Mouse (Mus musculus) T-helper 17 cell (primary cell): ENCODE measurements around the gene Cyp17a1.

ENCODE experiments used
- in situ Hi-C, 2 experiments: fragments of 300-600 bp; cut with MboI, MseI; formaldehyde crosslinking; loops; 1 replicate in 1 of 2; 2 replicates in 1 of 2; pipeline ENCODE4 v1.15.1; 2025; ENCODE audit warnings: high pct_unique_total_duplicates in 2 of 2

Cyp17a1 gene

GRCm38 (mm10) chr19:46672766-46673418 is at the start of gene Cyp17a1:
Cyp17a1 (minus strand) TSS chr19:46673172.
- in situ Hi-C loops, result loop anchor here in 1 of 2 experiments (5.0 kb wide), 1 partner anchor 59 kb away; no protein-coding TSS in a partner anchor

- in situ Hi-C loops, result no loop called here
These were observed 45.2 kb upstream of the Cyp17a1 start for GRCm38 (mm10) chr19:46718150-46718549.

- in situ Hi-C loops, result no loop called here
These were observed 42.0 kb upstream of the Cyp17a1 start for GRCm38 (mm10) chr19:46715016-46715415.

GRCm38 (mm10) chr19:46714234-46714633 is 41.3 kb upstream of the Cyp17a1 start:
- in situ Hi-C loops, result no loop called here

GRCm38 (mm10) chr19:46710614-46711013 is 37.6 kb upstream of the Cyp17a1 start:
- in situ Hi-C loops, result no loop called here

GRCm38 (mm10) chr19:46707296-46708151 is 34.6 kb upstream of the Cyp17a1 start, which contains the start of gene As3mt:
As3mt (plus strand) TSS chr19:46707458.
- in situ Hi-C loops, result no loop called here

GRCm38 (mm10) chr19:46706540-46707295 is 33.7 kb upstream of the Cyp17a1 start:
- in situ Hi-C loops, result no loop called here

DNA sequence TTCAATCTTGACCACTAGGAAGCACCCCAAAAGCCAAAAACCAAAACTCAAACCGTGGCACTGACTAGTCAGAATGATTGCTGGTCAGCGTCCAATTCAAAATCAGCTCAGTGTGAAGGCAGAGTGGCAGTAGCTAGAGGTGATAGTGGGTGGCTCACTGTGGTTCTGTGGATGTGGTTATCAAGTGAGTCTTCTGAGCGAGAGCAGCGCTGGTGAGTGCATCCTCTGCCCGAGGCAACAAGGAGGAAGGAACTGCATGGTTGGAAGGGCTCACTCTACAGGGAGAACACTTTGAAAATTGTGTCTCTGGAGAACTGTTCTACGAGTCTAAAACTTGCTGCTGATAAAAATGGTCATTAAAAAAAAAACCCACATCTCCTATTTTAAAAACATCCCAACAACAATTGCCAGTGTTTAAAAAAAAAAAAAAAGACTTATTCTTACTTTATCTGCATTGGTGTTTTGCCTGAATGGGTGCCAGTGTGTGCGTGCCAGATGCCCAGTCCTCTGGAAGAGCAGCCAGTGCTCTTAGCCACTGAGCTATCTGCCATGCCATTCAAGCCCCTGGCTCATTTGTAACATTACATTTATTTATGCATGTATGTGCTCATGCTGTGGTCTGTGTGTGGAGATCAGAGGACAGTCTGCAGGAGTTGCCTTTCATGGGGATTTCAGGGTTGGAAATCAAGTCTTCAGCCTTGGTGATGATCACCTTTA is 33.0 kb upstream of the Cyp17a1 start:
- in situ Hi-C loops, result no loop called here

DNA sequence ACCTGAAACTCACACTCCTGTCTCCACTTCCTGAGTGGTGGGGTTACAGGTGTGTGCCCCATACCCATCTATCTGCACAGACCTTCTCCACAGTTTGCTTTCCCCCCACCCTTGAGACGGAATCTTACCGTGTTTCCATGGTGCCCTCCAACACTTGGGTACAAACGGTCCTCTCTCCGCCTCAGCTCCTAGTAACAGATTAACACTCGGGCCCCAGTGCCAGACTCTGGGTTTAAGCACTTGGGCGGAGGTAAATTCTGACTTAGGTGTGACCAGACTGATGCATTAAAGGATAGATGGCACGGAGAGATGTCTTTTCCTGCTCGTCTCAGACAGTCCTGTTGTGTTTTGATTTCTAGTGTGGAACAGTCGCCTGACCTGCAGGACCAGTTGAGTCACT is 28.2 kb upstream of the Cyp17a1 start:
- in situ Hi-C loops, result no loop called here

DNA sequence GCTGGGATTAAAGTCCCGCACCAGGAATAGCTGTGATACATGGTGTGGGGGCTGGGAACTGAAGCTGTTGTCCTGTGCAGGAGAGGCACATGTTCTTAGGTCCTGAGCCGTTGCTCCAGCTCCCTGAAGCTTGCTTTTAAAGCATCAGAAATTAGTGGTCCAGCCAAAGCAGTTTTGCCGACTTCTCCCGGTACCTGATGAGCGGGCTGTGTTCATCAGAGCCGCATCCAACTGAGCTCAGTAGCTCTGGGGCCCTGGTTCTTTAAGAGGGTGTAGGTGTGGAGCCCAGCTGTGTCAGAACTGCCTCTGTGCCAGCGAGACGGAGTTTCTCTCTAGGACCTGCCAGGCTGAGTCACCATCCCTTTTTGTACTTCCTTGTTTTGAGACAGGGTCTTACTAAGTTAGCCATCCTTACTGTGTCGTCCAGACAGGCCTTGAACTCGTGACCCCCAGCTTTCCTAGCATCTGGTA is 26.1 kb upstream of the Cyp17a1 start:
- in situ Hi-C loops, result no loop called here

DNA sequence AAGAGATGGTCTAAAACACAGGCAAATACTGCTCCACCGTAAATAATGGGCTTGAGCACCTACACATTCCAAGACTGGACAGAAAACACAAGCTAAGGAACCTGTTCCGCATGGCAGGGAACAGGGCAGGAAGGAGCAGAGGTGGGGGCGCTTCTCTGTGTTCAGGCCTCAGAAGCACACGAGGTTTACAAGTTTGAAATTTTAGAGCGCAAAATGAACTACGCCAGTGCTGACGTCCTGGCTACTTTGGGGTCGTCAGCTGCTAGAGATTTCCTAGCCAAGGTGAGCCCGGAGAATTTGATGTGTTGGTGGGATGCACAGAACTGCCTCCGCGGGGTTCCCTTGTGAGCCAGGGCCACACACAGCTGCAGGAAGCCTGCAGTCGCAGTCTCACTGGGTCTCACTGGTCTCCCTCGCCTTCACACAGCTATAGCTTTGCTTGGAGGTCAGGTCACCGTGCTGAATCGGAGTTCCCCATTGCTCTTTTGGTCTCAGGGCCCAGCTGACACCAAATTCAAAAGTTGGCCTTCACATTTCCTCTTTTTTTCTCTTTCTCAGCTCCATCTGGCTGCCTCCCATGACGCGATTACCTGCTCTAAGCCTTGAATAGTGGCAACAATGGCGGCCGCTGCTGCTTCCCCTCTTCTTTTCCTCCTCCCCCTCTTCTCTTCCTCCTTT is 25.0 kb upstream of the Cyp17a1 start:
- in situ Hi-C loops, result no loop called here

DNA sequence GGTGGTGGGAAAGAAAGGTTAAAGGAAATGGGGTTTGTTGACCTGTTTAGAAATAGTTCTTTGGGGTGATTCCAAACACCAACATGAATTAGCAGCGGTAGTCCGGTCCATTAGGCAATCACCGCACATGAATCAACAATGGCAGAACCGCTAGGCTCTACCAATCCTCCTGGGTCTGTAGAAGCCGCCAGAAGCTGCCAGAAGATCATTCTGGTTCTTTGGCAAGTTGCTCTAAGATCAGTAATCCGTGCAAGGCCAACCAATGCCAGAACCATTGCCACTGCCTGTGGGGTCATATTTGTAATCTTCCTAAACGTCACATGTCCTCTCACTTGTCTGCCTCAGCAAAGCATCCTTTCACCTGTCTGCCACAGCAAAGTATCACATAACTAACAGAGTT is 24.0 kb upstream of the Cyp17a1 start:
- in situ Hi-C loops, result no loop called here

- in situ Hi-C loops, result no loop called here
These were observed 23.5 kb upstream of the Cyp17a1 start for GRCm38 (mm10) chr19:46696482-46696881.

GRCm38 (mm10) chr19:46693146-46693545 is 20.2 kb upstream of the Cyp17a1 start:
- in situ Hi-C loops, result no loop called here

- in situ Hi-C loops, result no loop called here
These were observed 18.1 kb upstream of the Cyp17a1 start for GRCm38 (mm10) chr19:46691078-46691477.

DNA sequence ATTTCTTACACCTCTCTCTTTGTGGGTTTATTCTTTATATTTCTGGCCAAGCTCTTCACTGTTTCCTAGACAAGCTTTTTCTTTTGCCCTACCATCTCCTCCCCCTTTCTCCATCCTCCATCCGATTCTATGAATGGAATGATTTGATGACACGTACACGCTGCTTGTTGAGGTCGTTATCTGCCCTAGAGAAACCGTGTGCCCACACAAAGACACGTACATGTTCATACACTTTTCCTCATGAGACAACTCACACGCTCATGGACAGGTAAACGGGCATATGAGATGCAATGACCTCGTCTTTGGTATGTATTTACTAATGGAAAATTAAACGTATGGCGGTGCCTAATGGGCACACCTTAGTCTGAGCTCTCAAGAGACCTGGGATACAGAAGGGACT is 17.4 kb upstream of the Cyp17a1 start:
- in situ Hi-C loops, result no loop called here

GRCm38 (mm10) chr19:46689460-46690372 is 16.7 kb upstream of the Cyp17a1 start, which contains the start of gene Borcs7:
Borcs7 (plus strand) TSS chr19:46689906.
- in situ Hi-C loops, result no loop called here

- in situ Hi-C loops, result no loop called here
These were observed 6.9 kb upstream of the Cyp17a1 start for GRCm38 (mm10) chr19:46679720-46680383.

- in situ Hi-C loops, result no loop called here
These were observed 2.7 kb upstream of the Cyp17a1 start for GRCm38 (mm10) chr19:46675641-46676040.
